Mouse (Mus musculus) C2C12 (cell line): ENCODE results near the gene Nomo1. TPM values are rescaled to one million over a fixed set of nuclear protein-coding genes. Genes with fewer than 3 reads are reported as not detected.

Source experiments
- H3K27me3 ChIP-seq: one replicate; pipeline ENCODE4 v1.6.1; 2011; ENCODE audit not compliant: control insufficient read depth, insufficient read depth, insufficient read length
- H3K36me3 ChIP-seq: one replicate; pipeline ENCODE4 v1.6.1; 2011; ENCODE audit not compliant: control insufficient read depth, insufficient read depth
- H3K4me3 ChIP-seq: one replicate; pipeline ENCODE4 v1.5.1; 2011; ENCODE audit warnings: mild to moderate bottlenecking, control low read depth; ENCODE audit not compliant: poor library complexity, insufficient read depth, severe bottlenecking
- H3K79me2 ChIP-seq: one replicate; pipeline ENCODE4 v1.6.1; 2011; ENCODE audit not compliant: control insufficient read depth, insufficient read depth
- H3K79me3 ChIP-seq: one replicate; pipeline ENCODE4 v1.6.1; 2011; ENCODE audit warnings: low read depth, control low read depth
- H3ac ChIP-seq: one replicate; pipeline ENCODE3; 2011; ENCODE audit warnings: low read depth; ENCODE audit not compliant: control insufficient read depth, insufficient read length
- CEBPB ChIP-seq: IDR thresholded peaks from one replicate; pipeline ENCODE4 v1.6.1; 2011; ENCODE audit warnings: low read depth, mild to moderate bottlenecking, control low read depth, moderate library complexity
- CTCF ChIP-seq: IDR thresholded peaks from one replicate; pipeline ENCODE4 v1.5.1; 2011; ENCODE audit not compliant: control insufficient read depth, insufficient read depth, insufficient read length
- FOSL1 ChIP-seq: IDR thresholded peaks from one replicate; pipeline ENCODE4 v1.8.0; 2011; ENCODE audit warnings: mild to moderate bottlenecking, low read length; ENCODE audit not compliant: poor library complexity, insufficient read depth, severe bottlenecking
- MAX ChIP-seq: IDR thresholded peaks from one replicate; pipeline ENCODE4 v1.6.1; 2011; ENCODE audit warnings: mild to moderate bottlenecking, control low read depth
- MYOD1 ChIP-seq: IDR thresholded peaks from one replicate; pipeline ENCODE4 v1.6.1; 2011; ENCODE audit warnings: low read depth; ENCODE audit not compliant: control insufficient read depth, insufficient read length
- MYOG ChIP-seq: IDR thresholded peaks from one replicate; pipeline ENCODE4 v1.6.1; 2011; ENCODE audit not compliant: control insufficient read depth, insufficient read length; ENCODE audit errors: extremely low read depth
- USF1 ChIP-seq: IDR thresholded peaks from one replicate; pipeline ENCODE4 v1.6.1; 2011; ENCODE audit warnings: low read depth, mild to moderate bottlenecking, control low read depth, moderate library complexity
- polyA plus RNA-seq: library from polyadenylated mRNA; unstranded; fragments of >200 nt; fragmentation: generic; extraction: Trizol; gene quantifications from one replicate; pipeline ENCODE4 v1.2.1, GENCODE M21; 2012; ENCODE audit warnings: missing spikeins

The Nomo1 gene
- polyA plus RNA-seq, 1 experiment, result 67.6 TPM

- TF ChIP-seq CTCF (no peak), MAX (no peak), MYOD1 (no peak), MYOG (no peak), FOSL1 (no peak), USF1 (no peak), CEBPB (no peak)
- H3K4me3 ChIP-seq, result no peak overlapping the region
- H3K27me3 ChIP-seq, result no peaks in the 10 kb centered on the region
- H3K36me3 ChIP-seq, result peaks cover 6% of the 10 kb centered on the region
- no peaks in the 10 kb centered on the region for H3K79me2 ChIP-seq
- H3K79me3 ChIP-seq, result no peaks in the 10 kb centered on the region
- no peak overlapping the region for H3ac ChIP-seq
Observed at GRCm38 (mm10) chr7:46060688-46061087, 27.2 kb downstream of the Nomo1 start.

GRCm38 (mm10) chr7:46061614-46062013 lies 28.1 kb downstream of the Nomo1 start:
- TF ChIP-seq MAX, result no peak
- no peak for TF ChIP-seq USF1
- no peak for TF ChIP-seq CTCF
- no peak for TF ChIP-seq MYOD1
- Histone ChIP-seq H3K36me3 (peaks cover 6% of the 10 kb centered on the region), H3K27me3 (no peaks in the 10 kb centered on the region), H3ac (no peak overlapping the region), H3K4me3 (no peak overlapping the region), H3K79me3 (no peaks in the 10 kb centered on the region), H3K79me2 (no peaks in the 10 kb centered on the region)

- Histone ChIP-seq H3K79me3 (no peaks in the 10 kb centered on the region), H3K4me3 (no peak overlapping the region), H3K79me2 (no peaks in the 10 kb centered on the region), H3K36me3 (peaks cover 8% of the 10 kb centered on the region), H3ac (no peak overlapping the region), H3K27me3 (no peaks in the 10 kb centered on the region)
- TF ChIP-seq MAX (no peak), MYOD1 (no peak), MYOG (no peak), FOSL1 (no peak), CEBPB (no peak), USF1 (no peak), CTCF (no peak)
Observed at GRCm38 (mm10) chr7:46063296-46063695, 29.8 kb downstream of the Nomo1 start.

GRCm38 (mm10) chr7:46068831-46069230 lies 35.3 kb downstream of the Nomo1 start:
- H3K79me3 ChIP-seq, result no peaks in the 10 kb centered on the region
- no peak overlapping the region for H3K4me3 ChIP-seq
- H3K27me3 ChIP-seq, result no peaks in the 10 kb centered on the region
- peaks cover 15% of the 10 kb centered on the region for H3K36me3 ChIP-seq
- no peaks in the 10 kb centered on the region for H3K79me2 ChIP-seq
- no peak for TF ChIP-seq CTCF
- TF ChIP-seq USF1, result no peak
- TF ChIP-seq MYOG, result no peak
- no peak for TF ChIP-seq FOSL1
- TF ChIP-seq CEBPB, result no peak
- no peak for TF ChIP-seq MAX
- no peak overlapping the region for H3ac ChIP-seq

- H3K27me3 ChIP-seq, result no peaks in the 10 kb centered on the region
- H3K4me3 ChIP-seq, result no peak overlapping the region
- no peaks in the 10 kb centered on the region for H3K79me3 ChIP-seq
- TF ChIP-seq MAX (no peak), USF1 (no peak), FOSL1 (no peak), CTCF (no peak), CEBPB (no peak), MYOG (no peak), MYOD1 (no peak)
- H3K36me3 ChIP-seq, result peaks cover 3% of the 10 kb centered on the region
- H3ac ChIP-seq, result no peak overlapping the region
- no peaks in the 10 kb centered on the region for H3K79me2 ChIP-seq
Observed at GRCm38 (mm10) chr7:46076844-46077243, 43.3 kb downstream of the Nomo1 start.

GRCm38 (mm10) chr7:46077675-46078074 lies 44.2 kb downstream of the Nomo1 start:
- H3K4me3 ChIP-seq, result no peak overlapping the region
- H3K36me3 ChIP-seq, result peaks cover 3% of the 10 kb centered on the region
- no peak for TF ChIP-seq MYOG
- TF ChIP-seq CTCF, result no peak
- no peak for TF ChIP-seq CEBPB
- TF ChIP-seq MAX, result no peak
- H3K79me3 ChIP-seq, result no peaks in the 10 kb centered on the region
- H3K79me2 ChIP-seq, result no peaks in the 10 kb centered on the region
- no peak overlapping the region for H3ac ChIP-seq
- no peaks in the 10 kb centered on the region for H3K27me3 ChIP-seq

- no peak overlapping the region for H3K4me3 ChIP-seq
- TF ChIP-seq USF1 (no peak), FOSL1 (no peak), MYOG (no peak), MAX (no peak), CTCF (no peak), CEBPB (no peak), MYOD1 (no peak)
- H3ac ChIP-seq, result no peak overlapping the region
- peaks cover 9% of the 10 kb centered on the region for H3K36me3 ChIP-seq
- no peaks in the 10 kb centered on the region for H3K79me3 ChIP-seq
- H3K79me2 ChIP-seq, result no peaks in the 10 kb centered on the region
- no peaks in the 10 kb centered on the region for H3K27me3 ChIP-seq
Observed at GRCm38 (mm10) chr7:46084024-46084423, 50.5 kb downstream of the Nomo1 start.
